Mouse (Mus musculus): Measurements from ENCODE around the gene Sema5b. TPM values are rescaled to one million over a fixed set of nuclear protein-coding genes. Genes with fewer than 3 reads are reported as not detected.

Sema5b gene
- polyA plus RNA-seq, 1 experiment from 2014 or later = 2.6 TPM

GRCm38 (mm10) chr16:35652206-35652605 lies 111.3 kb downstream of the Sema5b start:
- Histone ChIP-seq H3K9ac (ENCODE audit: low read depth, low read length) (no peak overlapping the region), H3K4me2 (no peak overlapping the region), H3K4me1 (ENCODE audit: control insufficient read depth, insufficient read depth, low read length) (no peaks in the 10 kb centered on the region), H3K27ac (ENCODE audit: low read depth, low read length) (no peak overlapping the region), H3K4me3 (ENCODE audit: low read depth, low read length) (no peak overlapping the region), H3K27me3 (ENCODE audit: control insufficient read depth, insufficient read depth, low read length) (peaks cover 5% of the 10 kb centered on the region; the same call in 1 of the 2 replicates), H3K9me3 (replicated peaks; ENCODE audit: control insufficient read depth, low read length) (no peaks in the 10 kb centered on the region), H3K36me3 (ENCODE audit: control insufficient read depth, insufficient read depth, low read length) (no peaks in the 10 kb centered on the region)
- no peak for ATAC-seq (replicated peaks; ENCODE audit: insufficient number of reproducible peaks, low FRiP score, low TSS enrichment)
- WGBS (ENCODE audit: insufficient replicate concordance) = 56% methylated on average over 6 of the region's 6 CpGs

DNA sequence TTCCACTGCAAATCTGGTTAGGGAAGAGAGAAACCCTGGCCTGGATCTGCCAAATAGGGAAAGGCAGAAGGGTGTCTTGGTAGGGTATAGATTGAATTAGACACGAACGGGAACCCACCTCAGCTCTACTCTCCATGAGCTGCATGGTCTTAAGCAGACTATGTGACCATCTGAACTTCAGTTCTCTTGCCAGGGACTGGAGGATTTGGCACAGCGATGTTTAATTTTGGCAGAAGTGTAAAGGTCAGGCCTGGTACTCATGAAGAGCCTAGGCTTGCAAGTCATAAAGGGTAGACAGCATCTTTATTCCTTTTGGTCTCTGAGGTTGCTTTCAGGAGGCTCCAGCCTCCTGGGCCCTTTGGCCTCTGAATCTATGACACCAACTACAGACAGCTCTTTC lies 111.8 kb downstream of the Sema5b start:
- H3K36me3 ChIP-seq (ENCODE audit: control insufficient read depth, insufficient read depth, low read length) = no peaks in the 10 kb centered on the region
- no peaks in the 10 kb centered on the region for H3K4me1 ChIP-seq (ENCODE audit: control insufficient read depth, insufficient read depth, low read length)
- ATAC-seq (replicated peaks; ENCODE audit: insufficient number of reproducible peaks, low FRiP score, low TSS enrichment) = no peak
- 82% methylated on average over 3 of the region's 3 CpGs for WGBS (ENCODE audit: insufficient replicate concordance)
- H3K9me3 ChIP-seq (replicated peaks; ENCODE audit: control insufficient read depth, low read length) = no peaks in the 10 kb centered on the region
- peaks cover 5% of the 10 kb centered on the region; the same call in 1 of the 2 replicates for H3K27me3 ChIP-seq (ENCODE audit: control insufficient read depth, insufficient read depth, low read length)
- no peak overlapping the region for H3K27ac ChIP-seq (ENCODE audit: low read depth, low read length)
- no peak overlapping the region for H3K4me3 ChIP-seq (ENCODE audit: low read depth, low read length)
- no peak overlapping the region for H3K9ac ChIP-seq (ENCODE audit: low read depth, low read length)
- H3K4me2 ChIP-seq = no peak overlapping the region

DNA sequence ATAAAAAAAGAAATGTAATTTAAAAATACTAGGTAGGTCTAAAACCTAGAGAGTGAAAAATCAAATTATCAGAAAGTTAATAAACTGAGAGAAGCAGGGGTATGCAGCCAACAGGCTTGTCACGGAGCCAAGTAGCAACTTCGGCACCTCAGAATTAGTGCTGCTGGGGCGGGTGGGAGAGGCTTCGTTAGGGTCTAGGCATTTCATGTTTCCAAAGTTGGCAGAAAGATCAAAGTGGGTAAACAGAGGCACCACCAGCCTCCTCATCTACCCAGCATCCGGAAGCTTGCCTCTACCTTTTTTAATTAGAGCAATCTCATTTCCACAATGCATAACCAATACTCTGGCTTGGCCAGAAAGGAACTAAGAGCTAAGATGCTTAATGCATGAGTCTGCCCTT lies 113.0 kb downstream of the Sema5b start:
- no peak overlapping the region for H3K27ac ChIP-seq (ENCODE audit: low read depth, low read length)
- no peak overlapping the region for H3K4me3 ChIP-seq (ENCODE audit: low read depth, low read length)
- peaks cover 14% of the 10 kb centered on the region for H3K27me3 ChIP-seq (ENCODE audit: control insufficient read depth, insufficient read depth, low read length)
- WGBS (ENCODE audit: insufficient replicate concordance) = 74% methylated on average over 5 of the region's 5 CpGs
- H3K4me2 ChIP-seq = no peak overlapping the region
- no peaks in the 10 kb centered on the region for H3K4me1 ChIP-seq (ENCODE audit: control insufficient read depth, insufficient read depth, low read length)
- no peak for ATAC-seq (replicated peaks; ENCODE audit: insufficient number of reproducible peaks, low FRiP score, low TSS enrichment)
- H3K36me3 ChIP-seq (ENCODE audit: control insufficient read depth, insufficient read depth, low read length) = no peaks in the 10 kb centered on the region
- no peaks in the 10 kb centered on the region for H3K9me3 ChIP-seq (replicated peaks; ENCODE audit: control insufficient read depth, low read length)
- H3K9ac ChIP-seq (ENCODE audit: low read depth, low read length) = no peak overlapping the region

DNA sequence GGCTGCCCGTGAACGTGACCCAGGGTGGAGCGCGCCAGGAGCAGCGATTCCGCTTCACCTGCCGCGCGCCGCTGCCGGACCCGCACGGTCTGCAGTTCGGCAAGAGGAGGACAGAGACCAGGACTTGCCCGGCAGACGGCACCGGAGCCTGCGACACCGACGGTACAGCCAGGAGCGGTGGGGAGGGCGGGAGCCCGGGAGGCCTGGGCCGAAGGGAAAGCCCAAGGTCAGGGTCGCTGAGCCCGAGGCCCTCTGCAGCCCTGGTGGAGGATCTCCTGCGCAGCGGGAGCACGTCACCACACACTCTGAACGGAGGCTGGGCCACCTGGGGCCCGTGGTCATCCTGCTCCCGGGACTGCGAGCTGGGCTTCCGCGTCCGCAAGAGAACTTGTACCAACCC lies 119.3 kb downstream of the Sema5b start:
- ATAC-seq (replicated peaks; ENCODE audit: insufficient number of reproducible peaks, low FRiP score, low TSS enrichment) = no peak
- Histone ChIP-seq H3K9me3 (replicated peaks; ENCODE audit: control insufficient read depth, low read length) (no peaks in the 10 kb centered on the region), H3K4me3 (ENCODE audit: low read depth, low read length) (peak overlapping the region; percentile 46), H3K9ac (ENCODE audit: low read depth, low read length) (peak overlapping the region; percentile 59; the same call in 1 of the 2 replicates), H3K27ac (ENCODE audit: low read depth, low read length) (no peak overlapping the region), H3K36me3 (ENCODE audit: control insufficient read depth, insufficient read depth, low read length) (no peaks in the 10 kb centered on the region), H3K4me1 (ENCODE audit: control insufficient read depth, insufficient read depth, low read length) (0 out of 2 replicates have a peak, but pooled peaks cover 2% of the 10 kb centered on the region), H3K27me3 (ENCODE audit: control insufficient read depth, insufficient read depth, low read length) (peaks cover 47% of the 10 kb centered on the region), H3K4me2 (peak overlapping the region; percentile 79)
- WGBS (ENCODE audit: insufficient replicate concordance) = 4% methylated on average over 35 of the region's 36 CpGs

- no peak overlapping the region for H3K4me2 ChIP-seq
- H3K27me3 ChIP-seq (ENCODE audit: control insufficient read depth, insufficient read depth, low read length) = peaks cover 33% of the 10 kb centered on the region
- H3K4me1 ChIP-seq (ENCODE audit: control insufficient read depth, insufficient read depth, low read length) = 0 out of 2 replicates have a peak, but pooled peaks cover 2% of the 10 kb centered on the region
- H3K9me3 ChIP-seq (replicated peaks; ENCODE audit: control insufficient read depth, low read length) = no peaks in the 10 kb centered on the region
- H3K36me3 ChIP-seq (ENCODE audit: control insufficient read depth, insufficient read depth, low read length) = no peaks in the 10 kb centered on the region
- 91% methylated on average over 9 of the region's 9 CpGs for WGBS (ENCODE audit: insufficient replicate concordance)
- no peak overlapping the region for H3K9ac ChIP-seq (ENCODE audit: low read depth, low read length)
- no peak for ATAC-seq (replicated peaks; ENCODE audit: insufficient number of reproducible peaks, low FRiP score, low TSS enrichment)
- H3K27ac ChIP-seq (ENCODE audit: low read depth, low read length) = no peak overlapping the region
- H3K4me3 ChIP-seq (ENCODE audit: low read depth, low read length) = no peak overlapping the region
Observed at GRCm38 (mm10) chr16:35663831-35664414, 123.0 kb downstream of the Sema5b start.

- Histone ChIP-seq H3K4me3 (ENCODE audit: low read depth, low read length) (no peak overlapping the region), H3K36me3 (ENCODE audit: control insufficient read depth, insufficient read depth, low read length) (no peaks in the 10 kb centered on the region), H3K27me3 (ENCODE audit: control insufficient read depth, insufficient read depth, low read length) (peaks cover 24% of the 10 kb centered on the region), H3K9ac (ENCODE audit: low read depth, low read length) (no peak overlapping the region), H3K9me3 (replicated peaks; ENCODE audit: control insufficient read depth, low read length) (no peaks in the 10 kb centered on the region), H3K4me1 (ENCODE audit: control insufficient read depth, insufficient read depth, low read length) (0 out of 2 replicates have a peak, but pooled peaks cover 2% of the 10 kb centered on the region), H3K27ac (ENCODE audit: low read depth, low read length) (no peak overlapping the region), H3K4me2 (no peak overlapping the region)
- WGBS (ENCODE audit: insufficient replicate concordance) = 73% methylated on average over 4 of the region's 4 CpGs
- no peak for ATAC-seq (replicated peaks; ENCODE audit: insufficient number of reproducible peaks, low FRiP score, low TSS enrichment)
Observed at GRCm38 (mm10) chr16:35664847-35665246, 123.9 kb downstream of the Sema5b start.

DNA sequence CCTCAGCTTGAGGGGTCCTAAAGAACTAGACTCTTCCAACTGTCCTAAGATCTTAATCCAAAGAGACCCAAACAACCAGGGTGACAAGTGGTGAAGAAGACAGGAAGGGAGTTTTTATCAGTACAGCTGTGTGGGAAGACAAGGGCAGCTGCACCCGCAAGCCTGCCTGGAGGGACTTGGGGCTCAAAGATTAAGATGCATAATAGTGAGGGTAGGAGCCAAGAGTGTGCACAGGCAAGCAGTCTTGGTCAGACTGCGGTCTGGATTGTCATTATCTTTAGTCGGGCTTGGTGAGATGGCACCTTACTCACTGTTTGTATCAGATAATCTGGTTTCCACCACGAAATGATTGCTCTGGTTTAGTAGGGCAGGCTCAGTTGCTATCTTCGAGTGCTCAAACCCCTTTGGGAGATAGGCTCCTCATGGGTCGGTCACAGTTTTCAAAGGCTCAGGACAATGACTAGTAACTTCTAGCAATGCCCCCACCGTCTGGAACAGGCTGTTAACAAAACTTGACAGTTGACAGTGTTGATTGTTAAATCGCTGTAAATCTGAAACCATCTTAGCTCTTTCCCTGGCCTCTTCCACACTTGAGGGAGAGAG lies 136.7 kb downstream of the Sema5b start:
- Histone ChIP-seq H3K4me2 (no peak overlapping the region), H3K9me3 (replicated peaks; ENCODE audit: control insufficient read depth, low read length) (no peaks in the 10 kb centered on the region), H3K36me3 (ENCODE audit: control insufficient read depth, insufficient read depth, low read length) (no peaks in the 10 kb centered on the region), H3K9ac (ENCODE audit: low read depth, low read length) (no peak overlapping the region), H3K4me1 (ENCODE audit: control insufficient read depth, insufficient read depth, low read length) (peaks cover 6% of the 10 kb centered on the region; the same call in 1 of the 2 replicates), H3K4me3 (ENCODE audit: low read depth, low read length) (no peak overlapping the region), H3K27me3 (ENCODE audit: control insufficient read depth, insufficient read depth, low read length) (no peaks in the 10 kb centered on the region), H3K27ac (ENCODE audit: low read depth, low read length) (no peak overlapping the region)
- no peak for ATAC-seq (replicated peaks; ENCODE audit: insufficient number of reproducible peaks, low FRiP score, low TSS enrichment)
- WGBS (ENCODE audit: insufficient replicate concordance) = 45% methylated on average over 8 of the region's 8 CpGs

GRCm38 (mm10) chr16:35678476-35678875 lies 137.5 kb downstream of the Sema5b start:
- H3K4me2 ChIP-seq = no peak overlapping the region
- no peaks in the 10 kb centered on the region for H3K36me3 ChIP-seq (ENCODE audit: control insufficient read depth, insufficient read depth, low read length)
- no peak for ATAC-seq (replicated peaks; ENCODE audit: insufficient number of reproducible peaks, low FRiP score, low TSS enrichment)
- 15% methylated on average over 3 of the region's 3 CpGs for WGBS (ENCODE audit: insufficient replicate concordance)
- H3K27me3 ChIP-seq (ENCODE audit: control insufficient read depth, insufficient read depth, low read length) = no peaks in the 10 kb centered on the region
- H3K27ac ChIP-seq (ENCODE audit: low read depth, low read length) = no peak overlapping the region
- peaks cover 6% of the 10 kb centered on the region; the same call in 1 of the 2 replicates for H3K4me1 ChIP-seq (ENCODE audit: control insufficient read depth, insufficient read depth, low read length)
- H3K9ac ChIP-seq (ENCODE audit: low read depth, low read length) = no peak overlapping the region
- no peak overlapping the region for H3K4me3 ChIP-seq (ENCODE audit: low read depth, low read length)
- no peaks in the 10 kb centered on the region for H3K9me3 ChIP-seq (replicated peaks; ENCODE audit: control insufficient read depth, low read length)

All from heart, embryonic 11.5 days (tissue).